Mouse (Mus musculus): ENCODE data around the gene Slc6a5. TPM values are rescaled to one million over a fixed set of nuclear protein-coding genes. Genes with fewer than 3 reads are reported as not detected.

Gene Slc6a5
- not detected in 2 replicates for polyA plus RNA-seq (2014; fragmentation: Nextera tagmentation; extraction: Ambion mirVana)

GRCm38 (mm10) chr7:49909850-49910249 lies at the start of gene Slc6a5:
Gene Slc6a5 (plus strand): TSS chr7:49910146.
- H3K4me2 ChIP-seq (replicated peaks; ENCODE audit: low read depth, low read length): no peak within 1 kb of the TSS
- WGBS: 3% methylated on average over 15 of the region's 15 CpGs
- no peaks in the 10 kb centered on the region for H3K4me1 ChIP-seq (ENCODE audit: control insufficient read depth, insufficient read depth, low read length)
- peaks cover 98% of the 10 kb centered on the region for H3K27me3 ChIP-seq (ENCODE audit: control insufficient read depth, insufficient read depth, low read length)
- H3K4me3 ChIP-seq (ENCODE audit: low read length): no peak within 1 kb of the TSS
- ATAC-seq (ENCODE audit: low FRiP score, low TSS enrichment): no peak
- H3K27ac ChIP-seq (ENCODE audit: low read depth, low read length): no peak within 1 kb of the TSS
- H3K9ac ChIP-seq (ENCODE audit: low read depth, low read length): no peak within 1 kb of the TSS
- no peaks in the 10 kb centered on the region for H3K9me3 ChIP-seq (ENCODE audit: control insufficient read depth, low read length)
- no peaks in the 10 kb centered on the region for H3K36me3 ChIP-seq (ENCODE audit: control insufficient read depth, insufficient read depth, low read length)

GRCm38 (mm10) chr7:49861196-49861595 lies 48.8 kb upstream of the Slc6a5 start:
- ATAC-seq (ENCODE audit: low FRiP score, low TSS enrichment): no peak
- no peaks in the 10 kb centered on the region for H3K9me3 ChIP-seq (ENCODE audit: control insufficient read depth, low read length)
- peaks cover 13% of the 10 kb centered on the region; the same call in 1 of the 2 replicates for H3K36me3 ChIP-seq (ENCODE audit: control insufficient read depth, insufficient read depth, low read length)
- H3K4me2 ChIP-seq (replicated peaks; ENCODE audit: low read depth, low read length): no peak overlapping the region
- WGBS: 93% methylated on average over 2 of the region's 2 CpGs
- no peaks in the 10 kb centered on the region for H3K4me1 ChIP-seq (ENCODE audit: control insufficient read depth, insufficient read depth, low read length)
- no peak overlapping the region for H3K27ac ChIP-seq (ENCODE audit: low read depth, low read length)
- H3K4me3 ChIP-seq (ENCODE audit: low read length): no peak overlapping the region
- H3K27me3 ChIP-seq (ENCODE audit: control insufficient read depth, insufficient read depth, low read length): no peaks in the 10 kb centered on the region
- H3K9ac ChIP-seq (ENCODE audit: low read depth, low read length): no peak overlapping the region

GRCm38 (mm10) chr7:49863753-49864152 lies 46.2 kb upstream of the Slc6a5 start:
- Histone ChIP-seq H3K9me3 (ENCODE audit: control insufficient read depth, low read length) (no peaks in the 10 kb centered on the region), H3K4me1 (ENCODE audit: control insufficient read depth, insufficient read depth, low read length) (no peaks in the 10 kb centered on the region), H3K36me3 (ENCODE audit: control insufficient read depth, insufficient read depth, low read length) (peaks cover 7% of the 10 kb centered on the region; the same call in 1 of the 2 replicates), H3K4me3 (ENCODE audit: low read length) (no peak overlapping the region), H3K27ac (ENCODE audit: low read depth, low read length) (no peak overlapping the region), H3K4me2 (replicated peaks; ENCODE audit: low read depth, low read length) (no peak overlapping the region), H3K9ac (ENCODE audit: low read depth, low read length) (no peak overlapping the region), H3K27me3 (ENCODE audit: control insufficient read depth, insufficient read depth, low read length) (no peaks in the 10 kb centered on the region)
- peak; percentile 63; the same call in 1 of the 2 replicates for ATAC-seq (ENCODE audit: low FRiP score, low TSS enrichment)
- 56% methylated on average over 3 of the region's 3 CpGs for WGBS

GRCm38 (mm10) chr7:49869656-49870055 lies 40.3 kb upstream of the Slc6a5 start:
- WGBS: 75% methylated on average over 5 of the region's 5 CpGs
- Histone ChIP-seq H3K4me1 (ENCODE audit: control insufficient read depth, insufficient read depth, low read length) (no peaks in the 10 kb centered on the region), H3K4me3 (ENCODE audit: low read length) (no peak overlapping the region), H3K36me3 (ENCODE audit: control insufficient read depth, insufficient read depth, low read length) (no peaks in the 10 kb centered on the region), H3K4me2 (replicated peaks; ENCODE audit: low read depth, low read length) (no peak overlapping the region), H3K9me3 (ENCODE audit: control insufficient read depth, low read length) (no peaks in the 10 kb centered on the region), H3K27me3 (ENCODE audit: control insufficient read depth, insufficient read depth, low read length) (no peaks in the 10 kb centered on the region), H3K9ac (ENCODE audit: low read depth, low read length) (no peak overlapping the region), H3K27ac (ENCODE audit: low read depth, low read length) (no peak overlapping the region)
- no peak for ATAC-seq (ENCODE audit: low FRiP score, low TSS enrichment)

- no peak overlapping the region for H3K9ac ChIP-seq (ENCODE audit: low read depth, low read length)
- no peak overlapping the region for H3K4me3 ChIP-seq (ENCODE audit: low read length)
- 75% methylated on average over 3 of the region's 3 CpGs for WGBS
- no peaks in the 10 kb centered on the region for H3K9me3 ChIP-seq (ENCODE audit: control insufficient read depth, low read length)
- ATAC-seq (ENCODE audit: low FRiP score, low TSS enrichment): no peak
- no peak overlapping the region for H3K4me2 ChIP-seq (replicated peaks; ENCODE audit: low read depth, low read length)
- H3K36me3 ChIP-seq (ENCODE audit: control insufficient read depth, insufficient read depth, low read length): no peaks in the 10 kb centered on the region
- H3K4me1 ChIP-seq (ENCODE audit: control insufficient read depth, insufficient read depth, low read length): no peaks in the 10 kb centered on the region
- no peak overlapping the region for H3K27ac ChIP-seq (ENCODE audit: low read depth, low read length)
- no peaks in the 10 kb centered on the region for H3K27me3 ChIP-seq (ENCODE audit: control insufficient read depth, insufficient read depth, low read length)
Measured at GRCm38 (mm10) chr7:49870276-49870675, 39.7 kb upstream of the Slc6a5 start.

GRCm38 (mm10) chr7:49877307-49877706 lies 32.6 kb upstream of the Slc6a5 start:
- Histone ChIP-seq H3K36me3 (ENCODE audit: control insufficient read depth, insufficient read depth, low read length) (no peaks in the 10 kb centered on the region), H3K9ac (ENCODE audit: low read depth, low read length) (no peak overlapping the region), H3K4me2 (replicated peaks; ENCODE audit: low read depth, low read length) (no peak overlapping the region), H3K27me3 (ENCODE audit: control insufficient read depth, insufficient read depth, low read length) (no peaks in the 10 kb centered on the region), H3K4me3 (ENCODE audit: low read length) (no peak overlapping the region), H3K4me1 (ENCODE audit: control insufficient read depth, insufficient read depth, low read length) (peaks cover 4% of the 10 kb centered on the region; the same call in 1 of the 2 replicates), H3K27ac (ENCODE audit: low read depth, low read length) (no peak overlapping the region), H3K9me3 (ENCODE audit: control insufficient read depth, low read length) (no peaks in the 10 kb centered on the region)
- no peak for ATAC-seq (ENCODE audit: low FRiP score, low TSS enrichment)
- 81% methylated on average over 5 of the region's 5 CpGs for WGBS

GRCm38 (mm10) chr7:49879051-49879450 lies 30.9 kb upstream of the Slc6a5 start:
- H3K9me3 ChIP-seq (ENCODE audit: control insufficient read depth, low read length): no peaks in the 10 kb centered on the region
- H3K4me1 ChIP-seq (ENCODE audit: control insufficient read depth, insufficient read depth, low read length): peaks cover 12% of the 10 kb centered on the region; the same call in 1 of the 2 replicates
- no peaks in the 10 kb centered on the region for H3K36me3 ChIP-seq (ENCODE audit: control insufficient read depth, insufficient read depth, low read length)
- no peak overlapping the region for H3K4me2 ChIP-seq (replicated peaks; ENCODE audit: low read depth, low read length)
- H3K27me3 ChIP-seq (ENCODE audit: control insufficient read depth, insufficient read depth, low read length): no peaks in the 10 kb centered on the region
- H3K9ac ChIP-seq (ENCODE audit: low read depth, low read length): no peak overlapping the region
- WGBS: 81% methylated on average over 13 of the region's 13 CpGs
- H3K4me3 ChIP-seq (ENCODE audit: low read length): no peak overlapping the region
- ATAC-seq (ENCODE audit: low FRiP score, low TSS enrichment): no peak
- H3K27ac ChIP-seq (ENCODE audit: low read depth, low read length): no peak overlapping the region

GRCm38 (mm10) chr7:49879998-49880707 lies 29.8 kb upstream of the Slc6a5 start:
- peak; percentile 47; the same call in 1 of the 2 replicates for ATAC-seq (ENCODE audit: low FRiP score, low TSS enrichment)

GRCm38 (mm10) chr7:49882288-49882687 lies 27.7 kb upstream of the Slc6a5 start:
- Histone ChIP-seq H3K9ac (ENCODE audit: low read depth, low read length) (no peak overlapping the region), H3K36me3 (ENCODE audit: control insufficient read depth, insufficient read depth, low read length) (no peaks in the 10 kb centered on the region), H3K4me1 (ENCODE audit: control insufficient read depth, insufficient read depth, low read length) (peaks cover 12% of the 10 kb centered on the region; the same call in 1 of the 2 replicates), H3K27ac (ENCODE audit: low read depth, low read length) (no peak overlapping the region), H3K4me3 (ENCODE audit: low read length) (no peak overlapping the region), H3K27me3 (ENCODE audit: control insufficient read depth, insufficient read depth, low read length) (no peaks in the 10 kb centered on the region), H3K9me3 (ENCODE audit: control insufficient read depth, low read length) (no peaks in the 10 kb centered on the region), H3K4me2 (replicated peaks; ENCODE audit: low read depth, low read length) (0 out of 2 replicates have a peak overlapping the region, but pooled peaks have one; percentile 2)
- 14% methylated on average over 4 of the region's 4 CpGs for WGBS
- peak; percentile 44; the same call in 1 of the 2 replicates for ATAC-seq (ENCODE audit: low FRiP score, low TSS enrichment)

More at GRCm38 (mm10) chr7:49879998-49880707, 29.8 kb upstream of the Slc6a5 start:
- H3K4me3 ChIP-seq (ENCODE audit: low read length): no peak overlapping the region
- no peak overlapping the region for H3K9ac ChIP-seq (ENCODE audit: low read depth, low read length)
- no peaks in the 10 kb centered on the region for H3K36me3 ChIP-seq (ENCODE audit: control insufficient read depth, insufficient read depth, low read length)
- peaks cover 12% of the 10 kb centered on the region; the same call in 1 of the 2 replicates for H3K4me1 ChIP-seq (ENCODE audit: control insufficient read depth, insufficient read depth, low read length)
- H3K4me2 ChIP-seq (replicated peaks; ENCODE audit: low read depth, low read length): no peak overlapping the region
- no peaks in the 10 kb centered on the region for H3K9me3 ChIP-seq (ENCODE audit: control insufficient read depth, low read length)
- 56% methylated on average over 8 of the region's 8 CpGs for WGBS
- no peaks in the 10 kb centered on the region for H3K27me3 ChIP-seq (ENCODE audit: control insufficient read depth, insufficient read depth, low read length)
- H3K27ac ChIP-seq (ENCODE audit: low read depth, low read length): no peak overlapping the region
